Mouse (Mus musculus): ENCODE results near the gene En1. TPM values are rescaled to one million over a fixed set of nuclear protein-coding genes. Genes with fewer than 3 reads are reported as not detected.

The En1 gene
- total RNA-seq, 1 experiment from 2014 or later = not detected

- no peak for ATAC-seq (replicated peaks; ENCODE audit: low read depth, poor library complexity, severe bottlenecking)
Observed at GRCm38 (mm10) chr1:120599321-120600148, 2.7 kb upstream of the En1 start.

GRCm38 (mm10) chr1:120600149-120600445 lies 2.1 kb upstream of the En1 start:
- no peak for ATAC-seq (replicated peaks; ENCODE audit: low read depth, poor library complexity, severe bottlenecking)

- ATAC-seq (replicated peaks; ENCODE audit: low read depth, poor library complexity, severe bottlenecking) = no peak
Observed at GRCm38 (mm10) chr1:120600516-120601252, 1.5 kb upstream of the En1 start.

GRCm38 (mm10) chr1:120601253-120601836 lies 873 bp upstream of the En1 start:
- no peak for ATAC-seq (replicated peaks; ENCODE audit: low read depth, poor library complexity, severe bottlenecking)

GRCm38 (mm10) chr1:120602876-120603655 lies 848 bp downstream of the En1 start:
- ATAC-seq (replicated peaks; ENCODE audit: low read depth, poor library complexity, severe bottlenecking) = no peak

- no peak for ATAC-seq (replicated peaks; ENCODE audit: low read depth, poor library complexity, severe bottlenecking)
Observed at GRCm38 (mm10) chr1:120603656-120604051, 1.4 kb downstream of the En1 start.

GRCm38 (mm10) chr1:120604431-120605142 lies 2.4 kb downstream of the En1 start:
- ATAC-seq (replicated peaks; ENCODE audit: low read depth, poor library complexity, severe bottlenecking) = no peak

GRCm38 (mm10) chr1:120605143-120605435 lies 2.9 kb downstream of the En1 start:
- no peak for ATAC-seq (replicated peaks; ENCODE audit: low read depth, poor library complexity, severe bottlenecking)

GRCm38 (mm10) chr1:120605521-120606310 lies 3.5 kb downstream of the En1 start:
- no peak for ATAC-seq (replicated peaks; ENCODE audit: low read depth, poor library complexity, severe bottlenecking)

- ATAC-seq (replicated peaks; ENCODE audit: low read depth, poor library complexity, severe bottlenecking) = peak; percentile 43
Observed at GRCm38 (mm10) chr1:120606641-120607575, 4.7 kb downstream of the En1 start.

- no peak for ATAC-seq (replicated peaks; ENCODE audit: low read depth, poor library complexity, severe bottlenecking)
Observed at GRCm38 (mm10) chr1:120607576-120608400, 5.6 kb downstream of the En1 start.

GRCm38 (mm10) chr1:120608461-120608860 lies 6.2 kb downstream of the En1 start:
- ATAC-seq (replicated peaks; ENCODE audit: low read depth, poor library complexity, severe bottlenecking) = no peak

- ATAC-seq (replicated peaks; ENCODE audit: low read depth, poor library complexity, severe bottlenecking) = no peak
Observed at GRCm38 (mm10) chr1:120609611-120610010, 7.4 kb downstream of the En1 start.

GRCm38 (mm10) chr1:120613461-120614306 lies 11.5 kb downstream of the En1 start:
- ATAC-seq (replicated peaks; ENCODE audit: low read depth, poor library complexity, severe bottlenecking) = no peak

GRCm38 (mm10) chr1:120614307-120615100 lies 12.3 kb downstream of the En1 start:
- peak; percentile 43; the same call in 1 of the 2 replicates for ATAC-seq (replicated peaks; ENCODE audit: low read depth, poor library complexity, severe bottlenecking)

GRCm38 (mm10) chr1:120615521-120615920 lies 13.3 kb downstream of the En1 start:
- no peak for ATAC-seq (replicated peaks; ENCODE audit: low read depth, poor library complexity, severe bottlenecking)
